Mouse (Mus musculus): ENCODE results near the gene Cdcp2. TPM values are rescaled to one million over a fixed set of nuclear protein-coding genes. Genes with fewer than 3 reads are reported as not detected.
"Not testable (repeated sequence)": the region's sequence is repeated elsewhere in the genome, so short reads cannot be mapped to it uniquely, and the experiment has no call there.

Cdcp2 gene
- polyA plus RNA-seq, 2 experiments from 2014 or later = not detected

- no peak for ATAC-seq
These were observed 2.1 kb upstream of the Cdcp2 start for GRCm38 (mm10) chr4:107094484-107095187.

GRCm38 (mm10) chr4:107096043-107096442, 648 bp upstream of the Cdcp2 start:
- no peak for ATAC-seq

- ATAC-seq = no peak
These were observed 1.2 kb downstream of the Cdcp2 start for GRCm38 (mm10) chr4:107097871-107098270.

- ATAC-seq = no peak
These were observed 1.7 kb downstream of the Cdcp2 start for GRCm38 (mm10) chr4:107098375-107098774.

GRCm38 (mm10) chr4:107098791-107099525, 2.3 kb downstream of the Cdcp2 start:
- no peak for ATAC-seq

GRCm38 (mm10) chr4:107102220-107102619, 5.5 kb downstream of the Cdcp2 start:
- no peak for ATAC-seq

GRCm38 (mm10) chr4:107106777-107107176, 10.1 kb downstream of the Cdcp2 start:
- no peak for ATAC-seq

- ATAC-seq = no peak
These were observed 11.6 kb downstream of the Cdcp2 start for GRCm38 (mm10) chr4:107108291-107108731.

- ATAC-seq = not testable (repeated sequence)
These were observed 12.5 kb downstream of the Cdcp2 start for GRCm38 (mm10) chr4:107109181-107109580.

GRCm38 (mm10) chr4:107114278-107114677, 17.6 kb downstream of the Cdcp2 start:
- no peak for ATAC-seq

GRCm38 (mm10) chr4:107117741-107118385, 21.2 kb downstream of the Cdcp2 start:
- no peak for ATAC-seq

GRCm38 (mm10) chr4:107119056-107119455, 22.4 kb downstream of the Cdcp2 start:
- no peak for ATAC-seq

- no peak for ATAC-seq
These were observed 24.0 kb downstream of the Cdcp2 start for GRCm38 (mm10) chr4:107120676-107121075.

GRCm38 (mm10) chr4:107121165-107121943, 24.7 kb downstream of the Cdcp2 start:
- ATAC-seq = no peak

GRCm38 (mm10) chr4:107124376-107124775, 27.7 kb downstream of the Cdcp2 start:
- no peak for ATAC-seq

- no peak for ATAC-seq
These were observed 28.4 kb downstream of the Cdcp2 start for GRCm38 (mm10) chr4:107125101-107125500.

- ATAC-seq = no peak
These were observed 29.7 kb downstream of the Cdcp2 start for GRCm38 (mm10) chr4:107126389-107126788.

GRCm38 (mm10) chr4:107126891-107127524, 30.3 kb downstream of the Cdcp2 start:
- no peak for ATAC-seq

GRCm38 (mm10) chr4:107127901-107128669, 31.4 kb downstream of the Cdcp2 start:
- no peak for ATAC-seq

- no peak for ATAC-seq
These were observed 32.7 kb downstream of the Cdcp2 start for GRCm38 (mm10) chr4:107129373-107129772.

GRCm38 (mm10) chr4:107130534-107130933, 33.8 kb downstream of the Cdcp2 start:
- ATAC-seq = no peak

All from activated CD4-positive, CD25-positive, alpha-beta regulatory T cell, adult 4 months (primary cell).